Mouse (Mus musculus) neural tube, embryonic 14.5 days (tissue): Measurements from ENCODE around the gene Gm20518. TPM values are rescaled to one million over a fixed set of nuclear protein-coding genes. Genes with fewer than 3 reads are reported as not detected.

Experiments
- ATAC-seq: fragments of 200-750 bp; cut with Nextera tagmentation; 2 replicates; pipeline ENCODE4 v1.8.0; 2017; ENCODE audit warnings: low read depth, mild to moderate bottlenecking, moderate TSS enrichment, moderate library complexity
- H3K27ac ChIP-seq: fragments of 300-500 bp; sonication (generic); 2 replicates; pipeline ENCODE4 v1.5.1; 2014; ENCODE audit warnings: low read depth, mild to moderate bottlenecking, control low read depth, low read length, moderate library complexity, mixed read lengths
- H3K27me3 ChIP-seq: fragments of 300-500 bp; sonication (generic); 2 replicates; pipeline ENCODE4 v1.6.1; 2014; ENCODE audit warnings: low read length; ENCODE audit not compliant: control insufficient read depth, insufficient read depth
- H3K36me3 ChIP-seq: fragments of 300-500 bp; sonication (generic); 2 replicates; pipeline ENCODE4 v1.6.1; 2014; ENCODE audit warnings: low read length, mixed read lengths; ENCODE audit not compliant: control insufficient read depth, insufficient read depth
- H3K4me1 ChIP-seq: fragments of 300-500 bp; sonication (generic); 2 replicates; pipeline ENCODE4 v1.6.1; 2014; ENCODE audit warnings: low read length; ENCODE audit not compliant: control insufficient read depth, insufficient read depth
- H3K4me2 ChIP-seq: fragments of 300-500 bp; sonication (generic); 2 replicates; pipeline ENCODE4 v1.6.1; 2014; ENCODE audit warnings: mild to moderate bottlenecking, low read depth, low read length, control low read depth
- H3K4me3 ChIP-seq: fragments of 300-500 bp; sonication (generic); 2 replicates; pipeline ENCODE4 v1.5.1; 2014; ENCODE audit warnings: low read depth, low read length, control low read depth, mixed read lengths
- H3K9ac ChIP-seq: fragments of 300-500 bp; sonication (generic); replicated peaks from 2 replicates; pipeline ENCODE4 v1.6.1; 2014; ENCODE audit warnings: low read depth, mild to moderate bottlenecking, control low read depth, low read length, mixed read lengths
- H3K9me3 ChIP-seq: fragments of 300-500 bp; sonication (generic); 2 replicates; pipeline ENCODE4 v1.6.1; 2016; ENCODE audit warnings: low read length; ENCODE audit not compliant: control insufficient read depth
- WGBS: fragments of 180-500 bp; shearing (Covaris S2); extraction: QIAGEN DNeasy Blood & Tissue Kit; methylation state at CpG from one replicate; pipeline ENCODE4 v1.1.7; 2014; 5-methylcytosine and 5-hydroxymethylcytosine counted together
- polyA plus RNA-seq: library from polyadenylated mRNA; unstranded; fragments of >200 nt; fragmentation: Nextera tagmentation; extraction: Ambion mirVana; gene quantifications from 2 replicates; pipeline ENCODE4 v1.2.1, GENCODE M21; 2014

The Gm20518 gene
- polyA plus RNA-seq, 1 experiment from 2014 or later, result 0.36 TPM

- Histone ChIP-seq H3K27me3 (no peaks in the 10 kb centered on the region), H3K27ac (peak overlapping the region; percentile 79; the same call in 1 of the 2 replicates), H3K36me3 (peaks cover 11% of the 10 kb centered on the region), H3K4me3 (no peak overlapping the region), H3K9ac (no peak overlapping the region), H3K9me3 (no peaks in the 10 kb centered on the region), H3K4me1 (peaks cover 12% of the 10 kb centered on the region), H3K4me2 (peak overlapping the region; percentile 74; the same call in 1 of the 2 replicates)
- 0% methylated on average over 2 of the region's 2 CpGs for WGBS
- ATAC-seq, result peak; percentile 1; the same call in 1 of the 2 replicates
Observed at GRCm38 (mm10) chr16:17929211-17929610, 37.7 kb upstream of the Gm20518 start.

- H3K4me2 ChIP-seq, result peak overlapping the region; percentile 74
- H3K27ac ChIP-seq, result peak overlapping the region; percentile 79
- H3K4me3 ChIP-seq, result peak overlapping the region; percentile 65
- peaks cover 12% of the 10 kb centered on the region for H3K4me1 ChIP-seq
- WGBS, result under 1% methylated on average over 9 of the region's 9 CpGs
- peaks cover 11% of the 10 kb centered on the region for H3K36me3 ChIP-seq
- no peaks in the 10 kb centered on the region for H3K27me3 ChIP-seq
- peak; percentile 59 for ATAC-seq
- no peaks in the 10 kb centered on the region for H3K9me3 ChIP-seq
- peak overlapping the region; percentile 87 for H3K9ac ChIP-seq
Observed at GRCm38 (mm10) chr16:17928627-17929104, 37.2 kb upstream of the Gm20518 start.

DNA sequence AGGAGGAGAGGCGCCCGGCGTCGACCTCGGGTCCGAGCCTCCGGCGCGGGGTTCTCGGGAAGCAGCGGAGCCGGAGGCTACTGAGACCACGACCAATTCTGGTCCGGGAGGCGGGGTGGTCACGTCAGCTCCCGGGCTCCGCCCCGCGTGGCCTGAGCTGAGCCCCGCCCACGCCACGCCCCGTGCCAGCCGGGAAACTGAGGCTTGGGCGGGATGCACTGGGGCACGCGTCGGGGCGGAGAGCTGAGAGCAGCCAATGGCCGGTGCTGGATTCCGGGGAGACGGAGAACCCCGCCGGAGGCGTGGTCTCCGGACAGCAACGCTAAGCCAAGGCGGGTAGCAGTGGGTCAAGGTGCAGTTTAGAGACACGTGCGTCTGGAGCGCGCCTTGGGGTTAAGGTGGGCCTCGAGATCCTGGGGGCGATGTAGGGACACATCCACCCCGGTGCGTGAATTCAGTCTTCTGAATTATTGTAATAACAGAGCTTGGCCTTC is 36.7 kb upstream of the Gm20518 start, which contains the start of gene Slc25a1:
Gene Slc25a1, minus strand, starts transcription at position 133 of the 494 bp plus-strand sequence.
- no peaks in the 10 kb centered on the region for H3K27me3 ChIP-seq
- peak; percentile 80 for ATAC-seq
- WGBS, result under 1% methylated on average over 37 of the region's 47 CpGs

GRCm38 (mm10) chr16:17927351-17928082 is 36.0 kb upstream of the Gm20518 start:
- peaks cover 11% of the 10 kb centered on the region for H3K36me3 ChIP-seq
- under 1% methylated on average over 65 of the region's 72 CpGs for WGBS
- ATAC-seq, result peak; percentile 49

More for the DNA sequence above, 36.7 kb upstream of the Gm20518 start, which contains the start of gene Slc25a1:
- Histone ChIP-seq H3K4me3 (peak within 1 kb of the TSS; percentile 65), H3K4me2 (peak within 1 kb of the TSS; percentile 74), H3K9ac (peak within 1 kb of the TSS; percentile 87), H3K4me1 (peaks cover 15% of the 10 kb centered on the region), H3K36me3 (peaks cover 11% of the 10 kb centered on the region), H3K9me3 (no peaks in the 10 kb centered on the region), H3K27ac (peak within 1 kb of the TSS; percentile 79)

DNA sequence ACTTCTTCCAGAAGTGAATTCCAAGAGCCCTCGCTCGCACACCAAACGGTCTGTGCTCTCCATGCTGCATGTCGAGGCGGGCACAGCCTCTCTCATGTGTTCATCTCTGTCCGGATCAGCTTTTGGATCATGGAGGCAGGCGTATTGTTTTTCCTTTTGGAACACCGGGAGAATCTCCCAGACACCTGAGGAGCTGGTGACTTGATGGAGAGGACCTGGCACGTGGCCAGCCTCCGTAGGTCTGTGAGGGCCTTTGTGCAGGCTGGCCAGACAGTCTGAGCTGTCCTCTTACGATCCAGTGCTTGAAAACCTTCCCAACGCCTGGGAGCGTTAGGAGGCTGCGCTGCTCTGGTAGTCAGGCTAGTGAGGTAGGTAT is 30.7 kb upstream of the Gm20518 start:
- Histone ChIP-seq H3K9ac (peak overlapping the region; percentile 92), H3K4me2 (peak overlapping the region; percentile 98), H3K36me3 (peaks cover 11% of the 10 kb centered on the region), H3K4me1 (peaks cover 31% of the 10 kb centered on the region), H3K9me3 (no peaks in the 10 kb centered on the region), H3K27me3 (peaks cover 4% of the 10 kb centered on the region; the same call in 1 of the 2 replicates), H3K4me3 (peak overlapping the region; percentile 77), H3K27ac (peak overlapping the region; percentile 92)
- under 1% methylated on average over 14 of the region's 14 CpGs for WGBS
- peak; percentile 10; the same call in 1 of the 2 replicates for ATAC-seq

More at GRCm38 (mm10) chr16:17927351-17928082, 36.0 kb upstream of the Gm20518 start:
- Histone ChIP-seq H3K27me3 (no peaks in the 10 kb centered on the region), H3K9me3 (no peaks in the 10 kb centered on the region), H3K4me3 (peak overlapping the region; percentile 65), H3K4me1 (peaks cover 21% of the 10 kb centered on the region), H3K27ac (peak overlapping the region; percentile 79), H3K4me2 (peak overlapping the region; percentile 74), H3K9ac (peak overlapping the region; percentile 87)

DNA sequence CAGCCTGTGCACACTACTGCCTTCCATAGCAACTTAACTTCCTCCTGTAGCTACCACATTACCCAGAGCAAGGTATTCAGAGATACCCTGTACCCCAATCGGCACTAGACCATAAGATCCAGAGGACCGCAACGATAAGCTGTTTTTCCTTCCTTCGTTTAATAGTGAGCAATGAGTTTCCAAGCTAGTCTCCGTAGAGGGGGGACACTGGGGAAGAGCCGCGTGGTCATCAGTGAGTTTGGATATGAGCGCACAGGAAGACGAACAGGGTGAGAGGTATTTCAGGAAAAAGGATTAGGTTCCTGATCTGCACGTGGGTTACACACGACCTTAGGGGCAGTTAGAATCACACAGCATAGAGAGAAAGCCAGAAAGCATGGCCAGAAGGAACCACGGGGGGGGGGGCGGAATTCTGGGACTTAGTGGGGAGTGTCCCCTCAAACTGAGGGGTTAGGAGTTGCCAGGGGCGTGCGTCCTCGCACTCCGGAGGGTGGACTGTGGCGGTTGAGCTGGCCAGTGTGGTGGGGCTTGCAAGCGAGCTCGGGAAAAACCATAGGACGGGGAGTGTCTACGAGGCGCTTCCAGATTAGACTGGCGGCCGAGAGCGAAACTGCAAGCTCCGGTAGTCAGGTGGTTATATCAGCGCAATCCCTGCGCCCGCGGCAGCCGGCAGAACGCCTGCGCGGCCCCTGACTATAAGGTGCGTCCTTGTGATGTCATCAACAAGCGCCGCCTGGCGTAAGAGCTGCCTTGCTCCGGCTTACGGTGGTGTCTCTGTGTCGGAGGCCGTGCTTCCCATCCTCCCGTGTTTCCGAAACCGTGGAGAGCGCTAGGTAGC is 30.1 kb upstream of the Gm20518 start:
- Histone ChIP-seq H3K9me3 (no peaks in the 10 kb centered on the region), H3K36me3 (peaks cover 11% of the 10 kb centered on the region), H3K4me2 (peak overlapping the region; percentile 98), H3K27me3 (peaks cover 6% of the 10 kb centered on the region; the same call in 1 of the 2 replicates), H3K9ac (peak overlapping the region; percentile 92), H3K27ac (peak overlapping the region; percentile 92), H3K4me3 (peak overlapping the region; percentile 77), H3K4me1 (peaks cover 25% of the 10 kb centered on the region)
- WGBS, result 2% methylated on average over 47 of the region's 47 CpGs
- ATAC-seq, result peak; percentile 94

DNA sequence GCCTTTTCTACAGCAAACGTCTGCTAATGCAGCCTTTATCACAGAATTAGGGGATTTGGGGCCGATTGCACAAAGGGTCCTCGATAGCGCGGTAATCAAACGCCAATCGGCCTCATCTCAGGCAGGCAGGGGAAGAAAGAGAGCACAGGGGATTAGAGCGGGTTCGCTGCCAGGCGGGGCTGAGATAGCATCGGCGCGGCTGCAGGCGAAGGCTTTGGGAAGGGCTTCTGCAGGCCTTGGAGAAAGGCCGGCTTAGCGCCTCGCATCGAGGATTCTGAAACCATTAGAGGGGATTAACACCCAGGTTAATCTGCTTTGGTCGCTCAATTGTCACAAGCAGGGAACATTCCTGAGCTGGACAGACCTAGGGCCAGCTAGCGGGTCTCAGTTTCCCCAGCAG is 29.1 kb upstream of the Gm20518 start:
- 13% methylated on average over 20 of the region's 20 CpGs for WGBS
- no peak overlapping the region; the same call in 1 of the 2 replicates for H3K9ac ChIP-seq
- H3K36me3 ChIP-seq, result peaks cover 6% of the 10 kb centered on the region
- no peaks in the 10 kb centered on the region for H3K9me3 ChIP-seq
- no peak overlapping the region for H3K27ac ChIP-seq
- peak overlapping the region; percentile 0; the same call in 1 of the 2 replicates for H3K4me2 ChIP-seq
- no peak overlapping the region for H3K4me3 ChIP-seq
- ATAC-seq, result no peak
- peaks cover 18% of the 10 kb centered on the region for H3K4me1 ChIP-seq
- peaks cover 16% of the 10 kb centered on the region for H3K27me3 ChIP-seq

- H3K4me3 ChIP-seq, result peak within 1 kb of the TSS; percentile 28
- H3K9me3 ChIP-seq, result no peaks in the 10 kb centered on the region
- H3K36me3 ChIP-seq, result no peaks in the 10 kb centered on the region
- peaks cover 12% of the 10 kb centered on the region for H3K4me1 ChIP-seq
- H3K27me3 ChIP-seq, result peaks cover 42% of the 10 kb centered on the region
- no peak for ATAC-seq
- H3K9ac ChIP-seq, result peak within 1 kb of the TSS; percentile 32; the same call in 1 of the 2 replicates
- peak within 1 kb of the TSS; percentile 44 for H3K4me2 ChIP-seq
- WGBS, result 1% methylated on average over 98 of the region's 106 CpGs
- no peak within 1 kb of the TSS for H3K27ac ChIP-seq
Observed at GRCm38 (mm10) chr16:17914307-17915249, 23.1 kb upstream of the Gm20518 start, which contains the start of gene Gsc2. Gsc2 (minus strand) TSS chr16:17915059.
